Mouse (Mus musculus) gastrocnemius, postnatal 14 days (tissue): Measurements from ENCODE around the gene Psme2. TPM values are rescaled to one million over a fixed set of nuclear protein-coding genes. Genes with fewer than 3 reads are reported as not detected.

Experiments
- DNase-seq: peaks from one replicate; pipeline ENCODE4 v3.0.0; 2021; ENCODE audit warnings: mixed read lengths
- intact Hi-C: fragments of 180-260 bp; cut with DNase I; formaldehyde crosslinking; loops from one replicate; pipeline ENCODE4 v1.15.1; 2025; ENCODE audit warnings: low total_unique reads
- total RNA-seq, 2 experiments: library from RNA; stranded (reverse); gene quantifications; 2 replicates each; pipeline ENCODE4 v1.2.3; 2021

Psme2 gene
- total RNA-seq, 2 experiments from 2014 or later, result 57.5 to 63.2 TPM

DNA sequence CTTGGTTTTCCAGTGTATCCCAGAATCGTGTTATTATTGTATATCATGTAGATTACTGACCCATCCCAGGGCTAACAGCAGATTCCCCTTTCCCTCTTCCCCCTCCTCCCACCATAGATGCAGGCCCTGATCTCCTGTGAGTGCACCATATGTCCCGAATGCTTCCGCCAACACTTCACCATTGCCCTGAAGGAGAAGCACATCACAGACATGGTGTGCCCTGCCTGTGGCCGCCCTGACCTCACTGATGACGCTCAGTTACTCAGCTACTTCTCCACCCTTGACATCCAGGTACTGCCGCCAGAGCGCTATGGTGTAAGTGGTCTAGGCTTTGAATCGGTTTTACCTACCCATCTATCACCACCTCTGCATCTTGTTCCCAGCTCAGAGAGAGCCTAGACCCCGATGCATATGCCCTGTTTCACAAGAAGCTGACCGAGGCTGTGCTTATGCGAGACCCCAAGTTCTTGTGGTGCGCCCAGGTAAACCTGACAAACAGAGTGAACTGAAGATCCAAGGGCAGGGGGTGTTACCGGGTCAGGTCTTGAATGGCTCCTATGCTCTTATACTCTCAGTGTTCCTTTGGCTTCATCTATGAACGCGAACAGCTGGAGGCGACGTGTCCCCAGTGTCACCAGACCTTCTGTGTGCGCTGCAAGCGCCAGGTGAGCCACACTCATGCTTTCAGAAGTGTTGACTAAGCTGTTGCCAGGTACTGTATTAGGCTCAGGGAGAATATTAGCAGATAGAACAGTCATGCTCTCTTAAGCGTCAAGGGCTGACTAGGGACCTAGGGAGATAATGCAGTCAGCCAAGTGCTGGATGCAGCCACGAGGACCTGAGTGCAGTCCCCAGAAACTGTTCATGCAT, 7.8 kb upstream of the Psme2 start:
- no peak for DNase-seq
- intact Hi-C loops, result no loop called here

- intact Hi-C loops, result no loop called here
These were observed 5.2 kb upstream of the Psme2 start for GRCm38 (mm10) chr14:55596036-55596690.

GRCm38 (mm10) chr14:55592226-55592625, 1.3 kb upstream of the Psme2 start:
- intact Hi-C loops, result no loop called here
- DNase-seq, result no peak

More at GRCm38 (mm10) chr14:55596036-55596690, 5.2 kb upstream of the Psme2 start:
- DNase-seq, result no peak

DNA sequence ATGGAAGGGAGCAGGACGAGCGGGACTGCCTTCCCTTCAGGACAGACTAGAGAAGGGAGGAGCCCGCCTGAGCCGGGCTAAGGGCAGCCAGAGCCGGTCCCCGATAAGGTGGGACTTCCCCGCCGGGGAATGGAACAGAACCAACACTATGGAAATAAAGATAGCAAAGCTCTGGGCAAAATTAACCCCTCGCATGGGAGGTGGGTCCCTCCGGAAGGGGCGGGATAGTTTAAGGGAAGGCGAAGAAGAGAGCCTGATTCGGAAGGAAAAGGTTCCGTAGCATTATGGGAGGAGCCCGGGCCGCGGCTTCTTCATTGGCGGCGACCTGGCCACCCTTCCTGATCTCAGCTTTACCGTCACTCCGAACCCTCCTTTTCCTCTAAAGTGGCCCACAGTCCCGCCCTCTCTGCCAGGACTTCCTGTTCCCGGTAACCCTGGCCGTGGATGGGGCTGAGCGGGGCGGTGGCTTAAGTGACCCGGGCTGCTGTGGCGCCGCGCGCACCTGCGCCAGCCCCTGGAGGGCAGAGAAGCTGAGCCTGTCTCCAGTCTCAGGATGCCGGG, 498 bp upstream of the Psme2 start, which contains the start of gene Rnf31:
Rnf31 (plus strand) TSS at position 378 of the 561 bp plus-strand sequence.
- peak; percentile 95 for DNase-seq
- intact Hi-C loops, result no loop called here

DNA sequence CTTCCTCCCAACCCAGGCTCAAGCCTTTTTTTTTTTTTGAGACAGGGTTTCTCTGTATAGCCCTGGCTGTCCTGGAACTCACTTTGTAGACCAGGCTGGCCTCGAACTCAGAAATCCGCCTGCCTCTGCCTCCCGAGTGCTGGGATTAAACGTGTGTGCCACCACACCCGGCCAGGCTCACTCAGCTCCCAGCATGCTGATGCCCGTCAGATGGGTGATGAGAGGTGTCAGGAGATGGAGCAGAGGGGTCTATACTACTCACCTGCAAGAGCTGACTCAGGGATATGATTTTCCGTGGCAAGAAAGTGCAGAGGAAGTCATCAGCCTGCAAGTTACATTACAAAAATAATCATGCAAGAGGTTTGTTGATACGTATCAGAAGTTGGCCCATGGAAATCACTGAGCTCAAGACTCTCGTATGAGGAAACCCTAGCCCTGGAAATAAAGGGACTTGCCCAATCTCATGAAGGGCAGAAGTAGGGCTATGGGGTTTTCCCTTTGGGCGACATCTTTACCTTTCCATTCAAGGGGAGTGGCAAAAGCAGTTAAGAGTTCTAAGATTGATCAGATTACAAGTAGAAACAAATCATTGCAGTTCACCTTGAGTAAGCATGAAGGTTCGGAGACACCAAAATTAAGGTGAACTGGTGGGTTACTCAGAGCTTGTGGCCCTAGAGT, 1.0 kb downstream of the Psme2 start:
- intact Hi-C loops, result no loop called here
- DNase-seq, result no peak

- DNase-seq, result no peak
- intact Hi-C loops, result no loop called here
These were observed 1.6 kb downstream of the Psme2 start for GRCm38 (mm10) chr14:55589271-55589670.

GRCm38 (mm10) chr14:55586149-55586548, 4.8 kb downstream of the Psme2 start:
- no peak for DNase-seq
- intact Hi-C loops, result no loop called here

DNA sequence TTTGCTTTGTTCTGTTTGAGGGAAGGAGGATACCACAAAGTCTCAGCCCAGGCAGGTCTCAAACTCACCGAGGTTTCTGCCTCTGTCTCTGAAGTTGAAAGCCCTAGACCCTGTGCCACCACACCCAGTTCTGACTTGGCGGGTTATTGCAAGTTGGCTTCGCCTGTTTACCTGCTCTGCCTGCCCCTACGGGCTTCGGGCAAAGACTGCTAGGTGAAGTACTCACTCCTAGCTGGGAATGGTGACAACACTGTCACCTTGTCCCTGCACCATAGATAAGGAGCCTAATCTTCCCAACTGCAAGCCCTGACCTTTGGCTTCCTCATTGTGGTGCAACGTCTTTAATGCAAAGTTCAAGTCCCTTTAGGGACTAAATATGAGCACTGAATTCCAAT, 5.3 kb downstream of the Psme2 start:
- intact Hi-C loops, result no loop called here
- DNase-seq, result no peak

DNA sequence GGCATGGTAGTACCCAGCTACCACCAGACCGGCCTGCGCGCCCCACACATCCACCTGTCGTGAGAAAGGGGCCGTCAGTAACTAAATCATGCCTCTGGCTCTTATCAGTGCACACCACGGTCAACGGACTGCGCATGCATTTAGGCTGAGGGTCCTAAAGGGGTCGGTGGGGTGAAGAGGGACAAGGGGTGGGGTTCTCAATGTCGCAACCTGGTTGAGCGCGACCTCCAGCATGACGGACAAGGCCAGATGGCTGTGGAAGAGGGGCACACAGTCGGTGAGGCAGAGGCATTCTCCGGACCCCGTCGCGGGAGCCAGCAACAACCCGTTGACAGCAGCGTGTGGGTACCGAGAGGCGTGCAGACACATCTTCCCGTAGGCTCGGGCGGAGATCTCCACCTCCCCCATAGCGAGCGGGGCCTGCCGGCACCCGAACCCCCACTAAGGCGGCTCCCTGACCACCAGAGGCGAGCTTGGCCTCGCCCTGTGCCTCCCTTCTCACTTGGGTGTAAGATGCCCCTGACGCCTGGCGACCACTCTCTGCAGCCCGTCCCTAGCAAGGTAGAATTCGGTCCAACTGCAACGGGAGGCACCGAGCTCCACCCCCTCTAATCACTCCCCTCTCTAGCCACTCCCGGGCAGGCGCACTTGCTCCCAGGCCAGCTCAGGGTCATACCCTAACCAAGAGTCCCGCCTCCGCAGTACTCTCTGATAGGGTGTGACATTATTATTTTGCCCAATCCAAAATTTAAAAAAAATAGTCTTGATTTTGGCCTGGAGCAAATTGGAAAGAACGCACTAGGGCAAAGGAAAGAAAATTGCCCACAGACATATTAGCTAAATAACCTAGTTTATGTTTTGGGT, 6.0 kb downstream of the Psme2 start, which contains the start of gene Emc9:
Emc9 (minus strand) TSS at position 601 of the 864 bp plus-strand sequence.
- intact Hi-C loops, result no loop called here
- peak; percentile 85 for DNase-seq

DNA sequence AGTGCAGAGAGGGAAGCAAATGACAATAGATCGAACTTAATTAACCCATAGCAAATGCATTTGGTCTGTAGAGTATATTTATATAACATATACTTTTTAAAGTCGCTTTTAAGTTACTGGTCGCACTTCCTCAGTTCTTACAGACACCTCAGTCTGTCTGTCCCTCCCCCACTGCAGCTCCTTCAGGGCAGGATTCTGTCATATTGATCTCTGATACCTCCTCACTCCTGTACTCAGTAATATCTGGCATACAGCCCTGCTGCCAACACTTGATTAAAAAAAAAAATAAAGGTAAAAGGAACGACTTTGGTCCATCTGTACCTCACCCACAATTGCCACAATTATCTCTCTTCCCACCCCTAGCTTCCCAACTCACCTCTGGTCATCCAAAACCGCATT, 6.6 kb downstream of the Psme2 start:
- intact Hi-C loops, result no loop called here
- DNase-seq, result no peak

DNA sequence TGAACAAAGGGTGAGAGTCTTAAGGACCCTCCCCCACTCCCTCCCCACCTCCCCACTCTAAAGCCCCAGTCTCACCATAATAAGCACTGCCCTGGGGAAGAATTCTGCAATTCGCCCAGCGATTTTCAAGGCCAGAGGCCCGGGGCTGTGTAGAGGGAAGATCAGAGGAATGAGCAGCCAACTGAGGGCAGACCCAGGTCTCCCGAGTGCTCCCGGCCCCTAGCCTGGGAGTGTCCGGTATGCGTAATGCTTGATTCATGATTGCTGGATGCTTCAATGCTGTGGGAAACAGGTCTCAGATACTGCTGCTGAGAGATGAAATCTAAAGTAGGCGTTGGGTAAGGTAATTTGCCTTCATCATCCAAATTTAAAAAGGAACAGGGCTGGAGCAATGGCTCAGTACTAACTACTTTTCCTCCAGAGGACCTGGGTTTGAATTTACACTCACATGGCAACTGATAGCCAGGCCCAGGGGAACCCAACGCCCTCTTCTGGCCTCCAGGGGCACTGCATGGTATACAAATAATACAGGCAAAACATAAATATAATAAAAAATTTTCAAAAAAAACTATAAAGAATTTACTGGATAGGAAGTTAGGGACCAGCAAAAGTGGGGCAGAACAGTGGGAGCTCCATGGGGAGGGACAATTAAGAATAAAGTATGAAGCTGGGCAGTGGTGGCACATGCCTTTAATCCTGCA, 8.8 kb downstream of the Psme2 start:
- intact Hi-C loops, result no loop called here
- DNase-seq, result no peak

GRCm38 (mm10) chr14:55580731-55581130, 10.2 kb downstream of the Psme2 start:
- no peak for DNase-seq
- intact Hi-C loops, result no loop called here

DNA sequence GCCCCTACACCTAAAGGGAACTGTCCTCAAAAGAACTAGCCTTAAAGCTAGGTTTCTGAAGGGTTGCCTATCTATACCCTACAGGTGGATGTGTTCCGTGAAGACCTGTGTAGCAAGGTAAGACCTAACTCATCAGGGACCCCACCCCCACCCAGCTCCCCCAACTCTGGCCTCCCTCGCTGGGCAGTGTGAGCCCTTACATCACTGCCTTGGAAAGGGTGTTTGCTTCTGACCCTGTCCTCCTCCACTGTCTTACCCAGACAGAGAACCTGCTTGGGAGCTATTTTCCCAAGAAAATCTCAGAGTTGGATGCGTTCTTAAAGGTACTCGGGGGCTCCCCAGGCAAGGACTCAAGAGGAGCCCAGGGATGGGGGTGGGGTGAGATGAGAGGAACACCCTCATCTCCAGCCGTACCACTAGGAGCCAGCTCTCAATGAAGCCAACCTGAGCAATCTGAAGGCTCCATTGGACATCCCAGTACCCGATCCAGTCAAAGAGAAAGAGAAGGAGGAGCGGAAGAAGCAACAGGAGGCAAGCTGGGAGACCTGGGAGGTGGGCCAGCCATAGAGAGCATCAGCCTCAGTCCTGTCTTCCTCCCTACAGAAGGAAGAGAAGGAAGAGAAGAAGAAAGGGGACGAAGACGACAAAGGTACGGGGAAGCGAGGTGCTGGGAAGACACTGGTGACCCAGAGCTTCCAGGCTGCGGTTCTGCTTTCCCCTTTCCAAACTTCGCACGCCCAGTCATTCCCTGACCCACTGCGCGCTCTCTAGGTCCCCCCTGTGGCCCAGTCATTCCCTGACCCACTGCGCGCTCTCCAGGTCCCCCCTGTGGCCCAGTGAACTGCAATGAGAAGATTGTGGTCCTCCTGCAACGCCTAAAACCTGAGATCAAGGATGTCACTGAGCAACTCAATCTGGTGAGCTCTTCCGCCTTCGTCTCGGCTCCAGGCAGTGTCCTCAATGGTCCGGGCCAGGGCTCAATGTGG, 11.1 kb downstream of the Psme2 start:
- intact Hi-C loops, result no loop called here
- DNase-seq, result no peak

DNA sequence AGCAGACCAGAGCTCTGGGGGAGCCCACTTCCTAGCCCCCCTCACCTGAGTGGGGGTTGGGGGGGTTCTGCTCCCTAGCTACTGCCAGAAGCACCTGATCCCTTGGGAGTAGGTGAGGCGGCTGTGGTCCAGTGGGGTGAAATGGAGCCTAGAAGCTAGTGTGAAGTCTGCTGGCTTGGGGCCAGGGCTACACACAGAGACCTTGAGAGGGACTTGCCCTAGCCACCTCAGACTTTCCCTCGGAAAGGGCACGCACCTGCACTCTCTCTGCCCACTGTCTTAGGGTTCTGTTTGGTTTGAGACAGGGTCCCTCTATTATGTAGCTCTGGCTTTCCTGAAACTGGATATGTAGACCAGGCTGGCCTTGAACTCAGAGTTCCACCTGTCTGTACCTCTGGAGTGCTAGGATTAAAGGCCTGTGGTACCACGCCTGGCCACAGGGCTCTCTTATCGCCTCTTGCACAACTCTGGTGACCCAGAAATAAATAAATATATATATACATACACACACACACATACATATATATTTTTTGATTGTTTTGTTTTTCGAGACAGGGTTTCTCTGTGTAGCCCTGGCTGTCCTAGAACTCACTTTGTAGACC, 12.1 kb downstream of the Psme2 start:
- DNase-seq, result peak; percentile 68
- intact Hi-C loops, result no loop called here

GRCm38 (mm10) chr14:55577871-55578667, 12.8 kb downstream of the Psme2 start, which contains the start of gene Psme1:
TSS of gene Psme1 (plus strand) at chr14:55578123.
- DNase-seq, result peak; percentile 82
- intact Hi-C loops, result no loop called here

- peak; percentile 58 for DNase-seq
- intact Hi-C loops, result no loop called here
These were observed 14.5 kb downstream of the Psme2 start for GRCm38 (mm10) chr14:55576376-55576775.
